In genomic region chr17:56148280-56148679, GRCm38 (mm10) we compare ENCODE assay signal across 11 mouse cellular contexts. TPM values are rescaled to one million over a fixed set of nuclear protein-coding genes. Genes with fewer than 3 reads are reported as not detected.
DNase-seq lines count a peak whose midpoint lies in the region; ATAC-seq lines count a peak whose summit lies in the region.
"Had no signal": no experiment of that assay in that cellular context is flagged by ENCODE, and none has a peak within 500 bp of the region (broad histone marks: within the 10 kb centered on the region; RNA-seq: fewer than 3 reads in every experiment).

No protein-coding gene starts in this region.

- H3K9ac ChIP-seq in lung, embryonic 16.5 days (ENCODE audit: low read length) = no peak overlapping the region
- no peak overlapping the region for H3K9ac ChIP-seq in embryonic facial prominence, embryonic 14.5 days (ENCODE audit: low read depth, low read length)
- H3K9ac ChIP-seq in hindbrain, embryonic 15.5 days = peak overlapping the region; percentile 66
- peak overlapping the region; percentile 71; the same call in 1 of the 2 replicates for H3K9ac ChIP-seq in midbrain, embryonic 16.5 days (ENCODE audit: low read depth, low read length)

- DNase-seq in lung, postnatal 25 days (ENCODE audit: low spot score) = no peak
- no peak for DNase-seq in embryonic facial prominence, embryonic 14.5 days (ENCODE audit: low spot score)
- DNase-seq in embryo, embryonic 10.5 days (ENCODE audit: low spot score) = no peak
- no peak for DNase-seq in adrenal gland, adult 2 months
- no peak for DNase-seq in MN1 (ENCODE audit: low spot score)
- DNase-seq: gastrocnemius, postnatal 14 days; kidney, adult 8-10 months; lung, postnatal 36 days had no signal

- 18% methylated on average over 9 of the region's 9 CpGs for WGBS in lung, embryonic 16.5 days
- WGBS in embryonic facial prominence, embryonic 14.5 days = 25% methylated on average over 9 of the region's 9 CpGs
- WGBS in hindbrain, embryonic 15.5 days = 22% methylated on average over 9 of the region's 9 CpGs
- 18% methylated on average over 9 of the region's 9 CpGs for WGBS in midbrain, embryonic 16.5 days

- no peak for ATAC-seq in lung, embryonic 16.5 days (ENCODE audit: low read depth)
- ATAC-seq in embryonic facial prominence, embryonic 14.5 days (ENCODE audit: low read depth) = no peak
- ATAC-seq in hindbrain, embryonic 15.5 days (ENCODE audit: low FRiP score, low read depth) = peak; percentile 4; the same call in 1 of the 2 replicates
- ATAC-seq in midbrain, embryonic 16.5 days = 0 out of 2 replicates have a peak, but pooled peaks have one; percentile 3

- H3K36me3 ChIP-seq in lung, embryonic 16.5 days (ENCODE audit: control insufficient read depth, insufficient read depth, low read length) = no peaks in the 10 kb centered on the region
- H3K36me3 ChIP-seq in embryonic facial prominence, embryonic 14.5 days (ENCODE audit: control insufficient read depth, insufficient read depth, low read length) = no peaks in the 10 kb centered on the region
- H3K36me3 ChIP-seq in hindbrain, embryonic 15.5 days = no peaks in the 10 kb centered on the region
- H3K36me3 ChIP-seq in midbrain, embryonic 16.5 days (ENCODE audit: control insufficient read depth, insufficient read depth, low read length) = no peaks in the 10 kb centered on the region

- H3K27ac ChIP-seq in lung, embryonic 16.5 days (ENCODE audit: low read length) = no peak overlapping the region
- H3K27ac ChIP-seq in embryonic facial prominence, embryonic 14.5 days (replicated peaks; ENCODE audit: low read depth, low read length) = no peak overlapping the region
- H3K27ac ChIP-seq in hindbrain, embryonic 15.5 days (replicated peaks) = no peak overlapping the region
- no peak overlapping the region for H3K27ac ChIP-seq in midbrain, embryonic 16.5 days (ENCODE audit: low read length)

- H3K4me2 ChIP-seq in lung, embryonic 16.5 days (ENCODE audit: low read depth, low read length) = peak overlapping the region; percentile 39
- peak overlapping the region; percentile 40; the same call in 1 of the 2 replicates for H3K4me2 ChIP-seq in embryonic facial prominence, embryonic 14.5 days (ENCODE audit: low read depth, low read length)
- peak overlapping the region; percentile 79 for H3K4me2 ChIP-seq in hindbrain, embryonic 15.5 days
- H3K4me2 ChIP-seq in midbrain, embryonic 16.5 days (ENCODE audit: low read length) = peak overlapping the region; percentile 85

- peaks cover 3% of the 10 kb centered on the region; the same call in 1 of the 2 replicates for H3K4me1 ChIP-seq in lung, embryonic 16.5 days (replicated peaks; ENCODE audit: control insufficient read depth, insufficient read depth, low read length)
- no peaks in the 10 kb centered on the region for H3K4me1 ChIP-seq in embryonic facial prominence, embryonic 14.5 days (ENCODE audit: control insufficient read depth, insufficient read depth, low read length)
- H3K4me1 ChIP-seq in hindbrain, embryonic 15.5 days (replicated peaks) = peaks cover 15% of the 10 kb centered on the region
- H3K4me1 ChIP-seq in midbrain, embryonic 16.5 days (ENCODE audit: control insufficient read depth, insufficient read depth, low read length) = peaks cover 11% of the 10 kb centered on the region

- peaks cover 41% of the 10 kb centered on the region for H3K27me3 ChIP-seq in lung, embryonic 16.5 days (ENCODE audit: control insufficient read depth, insufficient read depth, low read depth, low read length)
- peaks cover 49% of the 10 kb centered on the region for H3K27me3 ChIP-seq in embryonic facial prominence, embryonic 14.5 days (replicated peaks; ENCODE audit: control insufficient read depth, insufficient read depth, low read length)
- H3K27me3 ChIP-seq in hindbrain, embryonic 15.5 days = peaks cover 14% of the 10 kb centered on the region
- no peaks in the 10 kb centered on the region; the same call in 1 of the 2 replicates for H3K27me3 ChIP-seq in midbrain, embryonic 16.5 days (ENCODE audit: control insufficient read depth, insufficient read depth, low read depth, low read length)

- no peaks in the 10 kb centered on the region for H3K9me3 ChIP-seq in lung, embryonic 16.5 days (ENCODE audit: control insufficient read depth, low read length)
- no peaks in the 10 kb centered on the region for H3K9me3 ChIP-seq in embryonic facial prominence, embryonic 14.5 days (ENCODE audit: control insufficient read depth, low read length)
- H3K9me3 ChIP-seq in hindbrain, embryonic 15.5 days = no peaks in the 10 kb centered on the region
- no peaks in the 10 kb centered on the region for H3K9me3 ChIP-seq in midbrain, embryonic 16.5 days (replicated peaks; ENCODE audit: control insufficient read depth, low read length, poor library complexity, severe bottlenecking)

- peak overlapping the region; percentile 31 for H3K4me3 ChIP-seq in lung, embryonic 16.5 days (ENCODE audit: low read length)
- peak overlapping the region; percentile 17 for H3K4me3 ChIP-seq in embryonic facial prominence, embryonic 14.5 days (ENCODE audit: low read depth, low read length)
- peak overlapping the region; percentile 41 for H3K4me3 ChIP-seq in hindbrain, embryonic 15.5 days
- H3K4me3 ChIP-seq in midbrain, embryonic 16.5 days (ENCODE audit: low read depth, low read length) = peak overlapping the region; percentile 40; the same call in 1 of the 2 replicates

RNA-seq across cellular contexts. Expression of gene Sema6b, which starts 8.1 kb away (rescaled TPM):
- polyA plus RNA-seq in lung, embryonic 16.5 days (2015; fragmentation: Nextera tagmentation; extraction: Ambion mirVana) = 1.2 and 1.7 TPM in 2 replicates
- polyA plus RNA-seq in embryonic facial prominence, embryonic 14.5 days (2014; fragmentation: Nextera tagmentation; extraction: Ambion mirVana) = 4.3 and 5.4 TPM in 2 replicates
- 17.4 and 19.2 TPM in 2 replicates for polyA plus RNA-seq in hindbrain, embryonic 15.5 days (2015; fragmentation: Nextera tagmentation; extraction: Ambion mirVana)
- polyA plus RNA-seq in midbrain, embryonic 16.5 days (2015; fragmentation: Nextera tagmentation; extraction: Ambion mirVana) = 13.2 and 14.4 TPM in 2 replicates
- total RNA-seq in adrenal gland, adult 2 months (2021) = 10 to 100 TPM in 1 of 2 experiments, 1 to 10 TPM in 1; 6.3 to 10.2 TPM
- 32.9 and 36.5 TPM in 2 replicates for polyA plus RNA-seq in adrenal gland, adult 2 months (2012; rRNA removed)

RNA-seq across cellular contexts. Expression of gene Tnfaip8l1, which starts 14.0 kb away (rescaled TPM):
- 15.5 and 17.3 TPM in 2 replicates for polyA plus RNA-seq in lung, embryonic 16.5 days (2015; fragmentation: Nextera tagmentation; extraction: Ambion mirVana)
- polyA plus RNA-seq in embryonic facial prominence, embryonic 14.5 days (2014; fragmentation: Nextera tagmentation; extraction: Ambion mirVana) = 10.2 and 12.3 TPM in 2 replicates
- polyA plus RNA-seq in hindbrain, embryonic 15.5 days (2015; fragmentation: Nextera tagmentation; extraction: Ambion mirVana) = 9.5 and 10.7 TPM in 2 replicates
- polyA plus RNA-seq in midbrain, embryonic 16.5 days (2015; fragmentation: Nextera tagmentation; extraction: Ambion mirVana) = 10.5 and 10.8 TPM in 2 replicates
- total RNA-seq in adrenal gland, adult 2 months (2021) = 1 to 10 TPM; 2.0 to 2.4 TPM
- 4.2 and 6.7 TPM in 2 replicates for polyA plus RNA-seq in adrenal gland, adult 2 months (2012; rRNA removed)

RNA-seq across cellular contexts. Expression of gene Lrg1, which starts 26.5 kb away (rescaled TPM):
- 0.59 and 1.4 TPM in 2 replicates for polyA plus RNA-seq in lung, embryonic 16.5 days (2015; fragmentation: Nextera tagmentation; extraction: Ambion mirVana)
- 0.62 and 1.3 TPM in 2 replicates for polyA plus RNA-seq in embryonic facial prominence, embryonic 14.5 days (2014; fragmentation: Nextera tagmentation; extraction: Ambion mirVana)
- 0.33 and 0.62 TPM in 2 replicates for polyA plus RNA-seq in hindbrain, embryonic 15.5 days (2015; fragmentation: Nextera tagmentation; extraction: Ambion mirVana)
- 0.25 and 0.30 TPM in 2 replicates for polyA plus RNA-seq in midbrain, embryonic 16.5 days (2015; fragmentation: Nextera tagmentation; extraction: Ambion mirVana)
- 10 to 100 TPM; 23.9 to 45.5 TPM for total RNA-seq in adrenal gland, adult 2 months (2021)
- polyA plus RNA-seq in adrenal gland, adult 2 months (2012; rRNA removed) = 134 and 212 TPM in 2 replicates

RNA-seq across cellular contexts. Expression of gene Plin5, which starts 30.9 kb away (rescaled TPM):
- 1.3 and 2.1 TPM in 2 replicates for polyA plus RNA-seq in lung, embryonic 16.5 days (2015; fragmentation: Nextera tagmentation; extraction: Ambion mirVana)
- polyA plus RNA-seq in embryonic facial prominence, embryonic 14.5 days (2014; fragmentation: Nextera tagmentation; extraction: Ambion mirVana) = 0.54 and 0.57 TPM in 2 replicates
- polyA plus RNA-seq in hindbrain, embryonic 15.5 days (2015; fragmentation: Nextera tagmentation; extraction: Ambion mirVana) = 1.7 and 2.5 TPM in 2 replicates
- polyA plus RNA-seq in midbrain, embryonic 16.5 days (2015; fragmentation: Nextera tagmentation; extraction: Ambion mirVana) = 1.2 and 2.8 TPM in 2 replicates
- 10 to 100 TPM; 59.5 to 71.9 TPM for total RNA-seq in adrenal gland, adult 2 months (2021)
- 42.9 and 91.7 TPM in 2 replicates for polyA plus RNA-seq in adrenal gland, adult 2 months (2012; rRNA removed)

RNA-seq across cellular contexts. Expression of gene Mydgf, which starts 35.4 kb away (rescaled TPM):
- 93.0 and 110 TPM in 2 replicates for polyA plus RNA-seq in lung, embryonic 16.5 days (2015; fragmentation: Nextera tagmentation; extraction: Ambion mirVana)
- 98.8 and 99.5 TPM in 2 replicates for polyA plus RNA-seq in embryonic facial prominence, embryonic 14.5 days (2014; fragmentation: Nextera tagmentation; extraction: Ambion mirVana)
- 76.2 and 78.6 TPM in 2 replicates for polyA plus RNA-seq in hindbrain, embryonic 15.5 days (2015; fragmentation: Nextera tagmentation; extraction: Ambion mirVana)
- polyA plus RNA-seq in midbrain, embryonic 16.5 days (2015; fragmentation: Nextera tagmentation; extraction: Ambion mirVana) = 65.7 and 71.5 TPM in 2 replicates
- 10 to 100 TPM; 51.8 to 55.3 TPM for total RNA-seq in adrenal gland, adult 2 months (2021)
- 70.5 and 71.0 TPM in 2 replicates for polyA plus RNA-seq in adrenal gland, adult 2 months (2012; rRNA removed)

Comparison
In these comparisons a context has a peak if more than half of its experiments do, and no peak if none do; other contexts are left out.
1. ATAC-seq: peak in hindbrain, embryonic 15.5 days (single experiment) and midbrain, embryonic 16.5 days (single experiment); none in lung, embryonic 16.5 days (single experiment) and embryonic facial prominence, embryonic 14.5 days (single experiment).
2. H3K9ac ChIP-seq: peak in hindbrain, embryonic 15.5 days (single experiment) and midbrain, embryonic 16.5 days (single experiment); none in lung, embryonic 16.5 days (single experiment) and embryonic facial prominence, embryonic 14.5 days (single experiment).
3. RNA of gene Lrg1, which starts 26.5 kb away (polyA plus RNA-seq): 134 to 212 TPM in adrenal gland, adult 2 months; 0.62 to 1.3 TPM in embryonic facial prominence, embryonic 14.5 days, 0.33 to 0.62 TPM in hindbrain, embryonic 15.5 days, 0.59 to 1.4 TPM in lung, embryonic 16.5 days and 0.25 to 0.30 TPM in midbrain, embryonic 16.5 days; every median in the first group is over 10 times any median in the second.
4. Peak in every context shown above with its lines, with median percentiles within 50 percentile points of each other: H3K4me2 ChIP-seq and H3K4me3 ChIP-seq.